Mouse (Mus musculus) forebrain, embryonic 12.5 days (tissue): ENCODE measurements around the gene Ddx58. TPM values are rescaled to one million over a fixed set of nuclear protein-coding genes. Genes with fewer than 3 reads are reported as not detected.

Experiments used
- polyA plus RNA-seq: library from polyadenylated mRNA; unstranded; fragments of >200 nt; fragmentation: Nextera tagmentation; extraction: Ambion mirVana; gene quantifications from 2 replicates; pipeline ENCODE4 v1.2.1, GENCODE M21; 2016

The Ddx58 gene
- polyA plus RNA-seq, 1 experiment from 2014 or later, result 2.7 TPM

Other genes with a start within 250 kb of the Ddx58 start
- gene Aco1, start 96.7 kb downstream of the Ddx58 start, polyA plus RNA-seq, result 60.8 and 63.9 TPM in 2 replicates
- gene Smim27, start 29.8 kb upstream of the Ddx58 start, polyA plus RNA-seq, result 32.7 and 35.3 TPM in 2 replicates
- gene Topors, start 30.0 kb upstream of the Ddx58 start, polyA plus RNA-seq, result 51.4 and 53.7 TPM in 2 replicates
- 272 and 275 TPM in 2 replicates for gene Ndufb6, start 39.6 kb upstream of the Ddx58 start, polyA plus RNA-seq
- 0.19 and 0.38 TPM in 2 replicates for gene Tmem215, start 232.4 kb upstream of the Ddx58 start, polyA plus RNA-seq